26 mouse cellular contexts compared by ENCODE assay signal in the genomic region with DNA sequence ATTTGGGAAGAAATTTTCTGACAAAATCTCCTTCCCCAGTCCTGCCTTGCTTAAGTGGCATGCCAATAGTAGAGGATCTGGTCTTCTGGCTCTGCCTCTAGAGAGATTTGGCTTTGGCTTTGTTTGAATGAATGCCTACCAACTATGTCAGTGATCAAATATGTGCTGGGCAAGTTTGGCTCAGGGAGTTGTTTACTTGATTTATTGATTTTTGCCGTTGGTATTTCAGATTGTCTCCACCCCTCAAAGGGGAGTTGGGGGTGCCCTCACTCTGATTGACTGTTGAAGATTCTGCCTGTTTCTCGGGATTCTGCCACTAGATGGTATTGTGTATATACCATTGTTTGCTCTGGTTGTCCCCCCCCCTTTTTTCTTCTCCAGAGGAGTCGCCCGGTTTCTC. TPM values are rescaled to one million over a fixed set of nuclear protein-coding genes. Genes with fewer than 3 reads are reported as not detected.
DNase-seq lines count a peak whose midpoint lies in the region; ATAC-seq and TF ChIP-seq lines count a peak whose summit lies in the region.
"Had no signal": no experiment of that assay in that cellular context is flagged by ENCODE, and none has a peak within 500 bp of the region (broad histone marks: within the 10 kb centered on the region; RNA-seq: fewer than 3 reads in every experiment).

No protein-coding gene starts in this region.

- 19% methylated on average over 4 of the region's 4 CpGs for WGBS in liver, adult 2 months
- 51% methylated on average over 4 of the region's 4 CpGs for WGBS in liver, embryonic 12.5 days (ENCODE audit: insufficient replicate concordance)

- no peak for TF ChIP-seq CTCF in liver, adult 2 months (IDR thresholded peaks at IDR 0.05; ENCODE audit: low read depth, low read length)

- no peak overlapping the region for H3K9ac ChIP-seq in liver, adult 2 months (ENCODE audit: low read depth, low read length)
- no peak overlapping the region for H3K9ac ChIP-seq in liver, embryonic 12.5 days
- H3K9ac ChIP-seq: embryonic facial prominence, embryonic 12.5 days; forebrain, embryonic 13.5 days; forebrain, embryonic 15.5 days; forebrain, postnatal 0 days had no signal

- H3K4me1 ChIP-seq in liver, adult 2 months (ENCODE audit: control insufficient read depth, insufficient read depth, low read length): no peaks in the 10 kb centered on the region
- no peaks in the 10 kb centered on the region for H3K4me1 ChIP-seq in liver, embryonic 12.5 days
- H3K4me1 ChIP-seq: embryonic facial prominence, embryonic 10.5 days; embryonic facial prominence, embryonic 12.5 days; forebrain, embryonic 13.5 days; forebrain, embryonic 15.5 days had no signal

- H3K27me3 ChIP-seq in liver, adult 2 months (ENCODE audit: control insufficient read depth, insufficient read depth, low read length): no peaks in the 10 kb centered on the region
- H3K27me3 ChIP-seq in liver, embryonic 12.5 days (replicated peaks): no peaks in the 10 kb centered on the region
- H3K27me3 ChIP-seq: embryonic facial prominence, embryonic 12.5 days; forebrain, embryonic 13.5 days; forebrain, embryonic 15.5 days had no signal

- no peaks in the 10 kb centered on the region for H3K36me3 ChIP-seq in liver, adult 2 months (ENCODE audit: control insufficient read depth, insufficient read depth, low read length)
- no peaks in the 10 kb centered on the region for H3K36me3 ChIP-seq in liver, embryonic 12.5 days
- H3K36me3 ChIP-seq: embryonic facial prominence, embryonic 10.5 days; embryonic facial prominence, embryonic 12.5 days; forebrain, embryonic 15.5 days had no signal

- peak; percentile 1 for DNase-seq in adrenal gland, adult 2 months
- no peak for DNase-seq in adrenal gland, postnatal 36 days
- peak; percentile 78 for DNase-seq in liver, adult 2 months (ENCODE audit: extremely low read depth, low read depth, low spot score)
- DNase-seq in 3T3-L1 (ENCODE audit: low read depth, low spot score) (peak; percentile 1), NIH3T3 (ENCODE audit: low read depth) (peak; percentile 1)
- DNase-seq in right cerebral cortex, adult 2 months (ENCODE audit: low spot score in 2 of 2): no peak
- no peak for DNase-seq in gastrocnemius, postnatal 4 days (ENCODE audit: low spot score in 2 of 2)
- DNase-seq: adrenal gland, postnatal 10 days; adrenal gland, postnatal 25 days; cerebellum, adult 11-12 months; cerebellum, adult 2 months; cerebellum, adult 9-10 months; cerebellum, postnatal 10 days; cerebellum, postnatal 25 days; forebrain, postnatal 0 days had no signal

- H3K9me3 ChIP-seq in liver, embryonic 12.5 days (replicated peaks): no peaks in the 10 kb centered on the region
- H3K9me3 ChIP-seq: embryonic facial prominence, embryonic 10.5 days; embryonic facial prominence, embryonic 12.5 days; forebrain, embryonic 13.5 days; forebrain, embryonic 15.5 days had no signal

- H3K27ac ChIP-seq in liver, adult 2 months (replicated peaks; ENCODE audit: insufficient read depth, low read depth, low read length): no peak overlapping the region
- no peak overlapping the region for H3K27ac ChIP-seq in liver, embryonic 12.5 days
- H3K27ac ChIP-seq: embryonic facial prominence, embryonic 10.5 days; embryonic facial prominence, embryonic 12.5 days; forebrain, embryonic 13.5 days; forebrain, embryonic 15.5 days had no signal

- no peak overlapping the region for H3K4me2 ChIP-seq in liver, embryonic 12.5 days
- H3K4me2 ChIP-seq: embryonic facial prominence, embryonic 12.5 days; forebrain, embryonic 13.5 days; forebrain, embryonic 15.5 days had no signal

- TF ChIP-seq POLR2A in liver, adult 2 months (IDR thresholded peaks at IDR 0.05; ENCODE audit: extremely low read depth, insufficient read depth, low read length): no peak

- H3K4me3 ChIP-seq in liver, adult 2 months (ENCODE audit: insufficient read depth, low read depth, low read length): no peak overlapping the region
- no peak overlapping the region for H3K4me3 ChIP-seq in liver, embryonic 12.5 days
- H3K4me3 ChIP-seq: embryonic facial prominence, embryonic 10.5 days; embryonic facial prominence, embryonic 12.5 days; forebrain, embryonic 13.5 days; forebrain, embryonic 15.5 days had no signal

- ATAC-seq in liver, embryonic 12.5 days: no peak
- ATAC-seq: forebrain, embryonic 13.5 days; forebrain, embryonic 15.5 days; forebrain, postnatal 0 days had no signal

- H3K79me2 ChIP-seq in liver, adult 2 months (ENCODE audit: control insufficient read depth, insufficient read depth, low read length): no peaks in the 10 kb centered on the region

RNA-seq across cellular contexts. Expression of a gene that starts 22.8 kb away (rescaled TPM):
- not detected for total RNA-seq in adrenal gland, adult 2 months (2021)
- not detected in 2 replicates for polyA plus RNA-seq in adrenal gland, adult 2 months (2012; rRNA removed)
- not detected for total RNA-seq in adrenal gland, postnatal 36 days (2021)
- total RNA-seq in liver, adult 2 months (2014; rRNA removed): not detected in 2 replicates
- not detected in 2 replicates for polyA plus RNA-seq in liver, adult 2 months (2012; rRNA removed)
- polyA plus RNA-seq in liver, embryonic 12.5 days (2016; fragmentation: Nextera tagmentation; extraction: Ambion mirVana): not detected in 2 replicates
- not detected for total RNA-seq in gastrocnemius, postnatal 4 days (2021)
- total RNA-seq: adrenal gland, adult 18-20 months; adrenal gland, postnatal 10 days; adrenal gland, postnatal 25 days; forebrain, postnatal 0 days; MEL had no signal
- polyA plus RNA-seq: C2C12; cerebellum, adult 2 months; cortical plate, adult 2 months; embryonic facial prominence, embryonic 10.5 days; embryonic facial prominence, embryonic 12.5 days; embryonic facial prominence, embryonic 14.5 days; forebrain, embryonic 11.5 days; forebrain, embryonic 13.5 days; forebrain, embryonic 15.5 days; forebrain, postnatal 0 days had no signal

RNA-seq across cellular contexts. Expression of a gene that starts 35.8 kb away (rescaled TPM):
- total RNA-seq in adrenal gland, adult 2 months (2021): under 1 TPM; 0.12 to 0.66 TPM
- polyA plus RNA-seq in adrenal gland, adult 2 months (2012; rRNA removed): 0.08 and 0.11 TPM in 2 replicates
- under 1 TPM; 0.23 to 0.36 TPM for total RNA-seq in adrenal gland, postnatal 36 days (2021)
- total RNA-seq in liver, adult 2 months (2014; rRNA removed): not detected in 2 replicates
- polyA plus RNA-seq in liver, adult 2 months (2012; rRNA removed): not detected in 2 replicates
- polyA plus RNA-seq in liver, embryonic 12.5 days (2016; fragmentation: Nextera tagmentation; extraction: Ambion mirVana): not detected in 2 replicates
- under 1 TPM; 0.21 to 0.54 TPM for total RNA-seq in gastrocnemius, postnatal 4 days (2021)
- total RNA-seq: MEL had no signal
- polyA plus RNA-seq: C2C12 had no signal

Comparison
In these comparisons a context has a peak if more than half of its experiments do, and no peak if none do; other contexts are left out.
1. DNase-seq: peak in adrenal gland, adult 2 months (single experiment), liver, adult 2 months (single experiment), 3T3-L1 (single experiment) and NIH3T3 (single experiment); none in adrenal gland, postnatal 36 days (0 of 2), right cerebral cortex, adult 2 months (0 of 2) and gastrocnemius, postnatal 4 days (0 of 2).